Comparison of ENCODE assay signal across 15 mouse cellular contexts in genomic region chr11:22005281-22005870, GRCm38 (mm10). TPM values are rescaled to one million over a fixed set of nuclear protein-coding genes. Genes with fewer than 3 reads are reported as not detected.
DNase-seq lines count a peak whose midpoint lies in the region; ATAC-seq and TF ChIP-seq lines count a peak whose summit lies in the region.
"Had no signal": no experiment of that assay in that cellular context is flagged by ENCODE, and none has a peak within 500 bp of the region (broad histone marks: within the 10 kb centered on the region; RNA-seq: fewer than 3 reads in every experiment).

No protein-coding gene starts in this region.

- H3K27me3 ChIP-seq in intestine, embryonic 14.5 days (replicated peaks; ENCODE audit: control insufficient read depth, insufficient read depth, low read length) = peaks cover 88% of the 10 kb centered on the region
- H3K27me3 ChIP-seq in intestine, embryonic 16.5 days (replicated peaks; ENCODE audit: control insufficient read depth, insufficient read depth, low read length) = peaks cover 61% of the 10 kb centered on the region
- H3K27me3 ChIP-seq in forebrain, embryonic 11.5 days (ENCODE audit: control insufficient read depth, insufficient read depth, low read length) = peaks cover 2% of the 10 kb centered on the region; the same call in 1 of the 2 replicates
- peaks cover 24% of the 10 kb centered on the region for H3K27me3 ChIP-seq in midbrain, embryonic 12.5 days

- H3K4me1 ChIP-seq in intestine, embryonic 14.5 days (replicated peaks; ENCODE audit: control insufficient read depth, insufficient read depth, low read length) = peaks cover 13% of the 10 kb centered on the region; the same call in 1 of the 2 replicates
- peaks cover 18% of the 10 kb centered on the region for H3K4me1 ChIP-seq in intestine, embryonic 16.5 days (ENCODE audit: control insufficient read depth, insufficient read depth, low read length)
- peaks cover 14% of the 10 kb centered on the region; the same call in 1 of the 2 replicates for H3K4me1 ChIP-seq in forebrain, embryonic 11.5 days (replicated peaks; ENCODE audit: control insufficient read depth, insufficient read depth, low read length)
- H3K4me1 ChIP-seq in midbrain, embryonic 12.5 days = peaks cover 59% of the 10 kb centered on the region

- TF ChIP-seq CTCF in brain, embryonic 14.5 days (IDR thresholded peaks at IDR 0.05; ENCODE audit: borderline replicate concordance, extremely low read depth, insufficient read depth, insufficient read length) = no peak

- H3K9ac ChIP-seq in intestine, embryonic 14.5 days (ENCODE audit: low read length) = no peak overlapping the region
- H3K9ac ChIP-seq in intestine, embryonic 16.5 days (ENCODE audit: low read depth, low read length) = no peak overlapping the region
- peak overlapping the region; percentile 98 for H3K9ac ChIP-seq in forebrain, embryonic 11.5 days (ENCODE audit: low read length)
- peak overlapping the region; percentile 41 for H3K9ac ChIP-seq in midbrain, embryonic 12.5 days (replicated peaks)
- H3K9ac ChIP-seq: liver, embryonic 12.5 days; neural tube, embryonic 13.5 days had no signal

- TF ChIP-seq POLR2A in brain, embryonic 14.5 days (IDR thresholded peaks at IDR 0.05; ENCODE audit: borderline replicate concordance, extremely low read depth, insufficient read depth, insufficient read length, poor library complexity, severe bottlenecking) = no peak

- no peak overlapping the region for H3K4me3 ChIP-seq in intestine, embryonic 14.5 days (ENCODE audit: low read depth, low read length)
- H3K4me3 ChIP-seq in intestine, embryonic 16.5 days (ENCODE audit: low read length) = no peak overlapping the region
- peak overlapping the region; percentile 89 for H3K4me3 ChIP-seq in forebrain, embryonic 11.5 days (ENCODE audit: low read depth, low read length)
- peak overlapping the region; percentile 79 for H3K4me3 ChIP-seq in midbrain, embryonic 12.5 days
- H3K4me3 ChIP-seq: erythroblast, embryonic 14.5 days; liver, embryonic 12.5 days; neural tube, embryonic 13.5 days had no signal

- H3K4me2 ChIP-seq in intestine, embryonic 14.5 days (ENCODE audit: low read length) = no peak overlapping the region
- H3K4me2 ChIP-seq in intestine, embryonic 16.5 days (ENCODE audit: low read depth, low read length) = no peak overlapping the region
- peak overlapping the region; percentile 88 for H3K4me2 ChIP-seq in forebrain, embryonic 11.5 days (ENCODE audit: low read depth, low read length, severe bottlenecking)
- H3K4me2 ChIP-seq in midbrain, embryonic 12.5 days (replicated peaks) = peak overlapping the region; percentile 83
- H3K4me2 ChIP-seq: liver, embryonic 12.5 days; neural tube, embryonic 13.5 days had no signal

- no peak for ATAC-seq in intestine, embryonic 14.5 days (replicated peaks; ENCODE audit: low FRiP score, low TSS enrichment, low read depth)
- ATAC-seq in intestine, embryonic 16.5 days = no peak
- ATAC-seq in forebrain, embryonic 11.5 days (replicated peaks; ENCODE audit: low FRiP score) = no peak
- no peak for ATAC-seq in midbrain, embryonic 12.5 days (ENCODE audit: low FRiP score, low read depth)
- ATAC-seq: liver, embryonic 12.5 days; lung, postnatal 0 days had no signal

- H3K36me3 ChIP-seq in intestine, embryonic 14.5 days (ENCODE audit: control insufficient read depth, insufficient read depth, low read length) = no peaks in the 10 kb centered on the region
- H3K36me3 ChIP-seq in intestine, embryonic 16.5 days (ENCODE audit: control insufficient read depth, insufficient read depth, low read length) = no peaks in the 10 kb centered on the region
- no peaks in the 10 kb centered on the region for H3K36me3 ChIP-seq in forebrain, embryonic 11.5 days (ENCODE audit: control insufficient read depth, insufficient read depth, low read length)
- H3K36me3 ChIP-seq in midbrain, embryonic 12.5 days = no peaks in the 10 kb centered on the region
- H3K36me3 ChIP-seq: liver, embryonic 12.5 days; neural tube, embryonic 13.5 days had no signal

- no peak overlapping the region for H3K27ac ChIP-seq in intestine, embryonic 14.5 days (ENCODE audit: low read depth)
- H3K27ac ChIP-seq in intestine, embryonic 16.5 days (ENCODE audit: low read length) = no peak overlapping the region
- peak overlapping the region; percentile 94 for H3K27ac ChIP-seq in forebrain, embryonic 11.5 days (ENCODE audit: low read depth, low read length)
- H3K27ac ChIP-seq in midbrain, embryonic 12.5 days (replicated peaks) = peak overlapping the region; percentile 96
- H3K27ac ChIP-seq: liver, embryonic 12.5 days; neural tube, embryonic 13.5 days had no signal

- peak; percentile 59 for DNase-seq in intestine, embryonic 14.5 days (ENCODE audit: low spot score)
- DNase-seq in brain, embryonic 14.5 days (ENCODE audit: low read depth) = peak; percentile 71
- DNase-seq in forebrain, embryonic 11.5 days (ENCODE audit: low spot score) = peak; percentile 65
- DNase-seq in cerebellum, adult 11-12 months = no peak
- no peak for DNase-seq in spleen, adult 12 weeks (ENCODE audit: low spot score)
- no peak for DNase-seq in Muller cell, postnatal 12 days (ENCODE audit: inconsistent ontology term)
- DNase-seq: cerebellum, postnatal 36 days; gastrocnemius, postnatal 14 days had no signal

- no peaks in the 10 kb centered on the region for H3K9me3 ChIP-seq in intestine, embryonic 14.5 days (ENCODE audit: control insufficient read depth, low read length)
- H3K9me3 ChIP-seq in intestine, embryonic 16.5 days (ENCODE audit: control insufficient read depth, low read length) = no peaks in the 10 kb centered on the region
- H3K9me3 ChIP-seq in forebrain, embryonic 11.5 days (ENCODE audit: control insufficient read depth, low read length) = no peaks in the 10 kb centered on the region
- H3K9me3 ChIP-seq in midbrain, embryonic 12.5 days = no peaks in the 10 kb centered on the region
- H3K9me3 ChIP-seq: liver, embryonic 12.5 days; neural tube, embryonic 13.5 days had no signal

- 32% methylated on average over 9 of the region's 9 CpGs for WGBS in intestine, embryonic 14.5 days
- WGBS in intestine, embryonic 16.5 days = 41% methylated on average over 9 of the region's 9 CpGs
- under 1% methylated on average over 9 of the region's 9 CpGs for WGBS in forebrain, embryonic 11.5 days
- 2% methylated on average over 9 of the region's 9 CpGs for WGBS in midbrain, embryonic 12.5 days

RNA-seq across cellular contexts. Expression of gene Otx1, which starts 2.7 kb away (rescaled TPM):
- not detected in 2 replicates for polyA plus RNA-seq in intestine, embryonic 14.5 days (2014; fragmentation: Nextera tagmentation; extraction: Ambion mirVana)
- not detected in 2 replicates for polyA plus RNA-seq in intestine, embryonic 16.5 days (2015; fragmentation: Nextera tagmentation; extraction: Ambion mirVana)
- polyA plus RNA-seq in brain, embryonic 14.5 days (2012; rRNA removed) = 18.5 and 18.8 TPM in 2 replicates
- 45.6 and 46.4 TPM in 2 replicates for polyA plus RNA-seq in forebrain, embryonic 11.5 days (2014; fragmentation: Nextera tagmentation; extraction: Ambion mirVana)
- polyA plus RNA-seq in midbrain, embryonic 12.5 days (2016; fragmentation: Nextera tagmentation; extraction: Ambion mirVana) = 26.8 and 42.7 TPM in 2 replicates
- polyA plus RNA-seq: erythroblast, embryonic 14.5 days; kidney, embryonic 14.5 days; liver, embryonic 12.5 days; neural tube, embryonic 13.5 days had no signal

Comparison
In these comparisons a context has a peak if more than half of its experiments do, and no peak if none do; other contexts are left out.
1. DNase-seq: peak in intestine, embryonic 14.5 days (single experiment), brain, embryonic 14.5 days (single experiment) and forebrain, embryonic 11.5 days (single experiment); none in cerebellum, adult 11-12 months (single experiment), spleen, adult 12 weeks (single experiment) and Muller cell, postnatal 12 days (single experiment).
2. H3K27ac ChIP-seq: peak in forebrain, embryonic 11.5 days (single experiment) and midbrain, embryonic 12.5 days (single experiment); none in intestine, embryonic 14.5 days (single experiment) and intestine, embryonic 16.5 days (single experiment).
3. H3K4me2 ChIP-seq: peak in forebrain, embryonic 11.5 days (single experiment) and midbrain, embryonic 12.5 days (single experiment); none in intestine, embryonic 14.5 days (single experiment) and intestine, embryonic 16.5 days (single experiment).
4. H3K4me3 ChIP-seq: peak in forebrain, embryonic 11.5 days (single experiment) and midbrain, embryonic 12.5 days (single experiment); none in intestine, embryonic 14.5 days (single experiment) and intestine, embryonic 16.5 days (single experiment).
5. H3K9ac ChIP-seq: peak in forebrain, embryonic 11.5 days (single experiment) and midbrain, embryonic 12.5 days (single experiment); none in intestine, embryonic 14.5 days (single experiment) and intestine, embryonic 16.5 days (single experiment).
6. RNA of gene Otx1, which starts 2.7 kb away (polyA plus RNA-seq): 45.6 to 46.4 TPM in forebrain, embryonic 11.5 days, 26.8 to 42.7 TPM in midbrain, embryonic 12.5 days and 18.5 to 18.8 TPM in brain, embryonic 14.5 days; not detected in intestine, embryonic 14.5 days and not detected in intestine, embryonic 16.5 days; every median in the first group is over 10 times any median in the second.